Mouse (Mus musculus): ENCODE measurements around the gene Rexo2. TPM values are rescaled to one million over a fixed set of nuclear protein-coding genes. Genes with fewer than 3 reads are reported as not detected.

Rexo2 gene
- polyA plus RNA-seq, 1 experiment: 61.1 TPM

DNA sequence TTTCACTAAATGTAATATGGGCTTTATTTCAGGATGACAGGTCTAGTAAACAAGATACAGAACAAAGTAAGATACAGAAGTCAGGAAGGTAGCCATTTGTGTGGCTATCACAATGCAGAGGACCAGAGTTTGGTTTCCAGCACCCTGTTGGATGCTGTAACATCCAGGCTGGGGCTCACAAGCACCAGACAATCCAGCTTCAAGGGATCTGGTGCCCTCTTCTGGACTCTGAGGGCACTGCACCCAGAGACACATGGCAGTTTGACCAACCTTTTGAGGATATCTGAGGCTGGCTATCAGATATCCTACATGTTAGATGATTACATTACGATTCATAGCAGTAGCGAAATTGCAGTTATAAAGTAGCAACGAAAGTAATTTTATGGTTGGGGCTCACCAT lies 14.8 kb downstream of the Rexo2 start:
- Histone ChIP-seq H3K27me3 (ENCODE audit: control insufficient read depth, insufficient read depth, low read length, poor library complexity, severe bottlenecking) (no peaks in the 10 kb centered on the region), H3K36me3 (ENCODE audit: control insufficient read depth, insufficient read depth, low read length, poor library complexity, severe bottlenecking) (peaks cover 3% of the 10 kb centered on the region), H3K9me3 (replicated peaks; ENCODE audit: control insufficient read depth, insufficient read depth, low read length, poor library complexity, severe bottlenecking) (no peaks in the 10 kb centered on the region), H3K4me1 (ENCODE audit: control insufficient read depth, insufficient read depth, low read length) (no peaks in the 10 kb centered on the region), H3K9ac (ENCODE audit: low read depth, poor library complexity, severe bottlenecking) (no peak overlapping the region), H3K4me3 (ENCODE audit: low read depth, low read length) (no peak overlapping the region), H3K27ac (ENCODE audit: insufficient read depth, low read length) (no peak overlapping the region)
- TF ChIP-seq EP300 (IDR thresholded peaks at IDR 0.05; ENCODE audit: insufficient read depth, low read depth, low read length): no peak
- peak; percentile 85 for TF ChIP-seq CTCF (IDR thresholded peaks at IDR 0.05; ENCODE audit: low read depth, low read length)

DNA sequence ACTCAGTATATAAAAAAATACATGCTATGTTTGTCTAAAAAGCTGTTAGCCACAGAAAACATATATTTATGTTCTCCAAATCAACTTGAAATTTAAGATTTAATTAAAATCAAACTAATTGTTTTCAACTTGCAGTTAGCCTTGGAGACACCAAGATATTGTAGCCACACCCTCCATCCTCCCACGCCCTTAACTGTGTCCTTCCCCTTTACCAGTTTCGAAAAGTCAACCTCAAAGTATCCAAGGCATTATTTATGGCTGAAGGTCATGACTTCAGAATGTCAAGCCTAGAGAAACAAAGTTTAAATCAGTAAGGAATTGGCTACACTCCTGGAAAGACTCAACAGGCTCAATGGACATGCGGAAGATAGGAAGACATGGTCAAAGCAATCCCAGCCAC lies 18.9 kb downstream of the Rexo2 start:
- no peaks in the 10 kb centered on the region for H3K36me3 ChIP-seq (ENCODE audit: control insufficient read depth, insufficient read depth, low read length, poor library complexity, severe bottlenecking)
- no peak overlapping the region for H3K9ac ChIP-seq (ENCODE audit: low read depth, poor library complexity, severe bottlenecking)
- no peak for TF ChIP-seq POLR2A (IDR thresholded peaks at IDR 0.05; ENCODE audit: insufficient read depth, low read length)
- H3K27me3 ChIP-seq (ENCODE audit: control insufficient read depth, insufficient read depth, low read length, poor library complexity, severe bottlenecking): no peaks in the 10 kb centered on the region
- H3K4me3 ChIP-seq (ENCODE audit: low read depth, low read length): no peak overlapping the region
- no peaks in the 10 kb centered on the region for H3K4me1 ChIP-seq (ENCODE audit: control insufficient read depth, insufficient read depth, low read length)
- H3K9me3 ChIP-seq (replicated peaks; ENCODE audit: control insufficient read depth, insufficient read depth, low read length, poor library complexity, severe bottlenecking): no peaks in the 10 kb centered on the region
- no peak overlapping the region for H3K27ac ChIP-seq (ENCODE audit: insufficient read depth, low read length)

DNA sequence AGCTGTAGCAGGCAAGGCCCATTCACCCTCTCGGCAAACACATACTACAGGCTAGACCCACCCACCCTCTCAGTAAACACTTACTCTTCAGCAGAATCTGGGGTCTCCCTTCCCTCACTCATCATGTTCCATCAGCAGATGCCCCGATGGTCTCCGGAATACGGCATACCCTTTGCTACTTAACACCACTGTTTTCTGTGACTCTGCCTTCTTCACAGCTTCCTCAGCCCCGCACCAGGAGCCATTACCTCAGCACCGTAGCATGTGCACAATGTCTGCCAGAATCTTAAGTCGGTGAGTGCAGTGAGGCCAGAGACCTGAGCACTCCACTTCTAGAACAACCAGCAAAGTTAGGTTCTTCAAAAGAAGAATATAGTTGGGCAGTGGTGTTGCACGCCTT lies 19.7 kb downstream of the Rexo2 start:
- TF ChIP-seq POLR2A (IDR thresholded peaks at IDR 0.05; ENCODE audit: insufficient read depth, low read length): no peak
- TF ChIP-seq EP300 (IDR thresholded peaks at IDR 0.05; ENCODE audit: insufficient read depth, low read depth, low read length): no peak
- no peak for TF ChIP-seq CTCF (IDR thresholded peaks at IDR 0.05; ENCODE audit: low read depth, low read length)
- Histone ChIP-seq H3K4me1 (ENCODE audit: control insufficient read depth, insufficient read depth, low read length) (no peaks in the 10 kb centered on the region), H3K4me3 (ENCODE audit: low read depth, low read length) (no peak overlapping the region), H3K9ac (ENCODE audit: low read depth, poor library complexity, severe bottlenecking) (no peak overlapping the region), H3K27ac (ENCODE audit: insufficient read depth, low read length) (no peak overlapping the region), H3K9me3 (replicated peaks; ENCODE audit: control insufficient read depth, insufficient read depth, low read length, poor library complexity, severe bottlenecking) (no peaks in the 10 kb centered on the region), H3K27me3 (ENCODE audit: control insufficient read depth, insufficient read depth, low read length, poor library complexity, severe bottlenecking) (no peaks in the 10 kb centered on the region), H3K36me3 (ENCODE audit: control insufficient read depth, insufficient read depth, low read length, poor library complexity, severe bottlenecking) (no peaks in the 10 kb centered on the region)

DNA sequence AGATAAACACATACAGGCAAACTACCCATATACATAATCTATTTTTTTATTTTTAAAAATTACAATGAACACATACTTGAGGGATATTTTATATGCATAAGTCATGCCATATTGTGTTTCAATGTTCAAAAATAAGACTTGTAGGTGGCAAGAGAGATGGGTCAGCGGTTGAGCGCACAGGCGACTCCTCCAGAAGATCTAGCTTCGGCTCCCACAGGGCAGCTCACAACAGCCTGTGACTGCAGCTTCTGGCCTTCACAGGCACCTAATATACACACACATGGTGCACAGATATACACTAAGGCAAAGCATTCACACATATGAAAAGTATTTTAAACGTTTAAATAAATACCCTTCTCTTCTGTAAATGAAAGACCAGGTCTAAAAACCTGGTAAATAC lies 21.0 kb downstream of the Rexo2 start:
- Histone ChIP-seq H3K27me3 (ENCODE audit: control insufficient read depth, insufficient read depth, low read length, poor library complexity, severe bottlenecking) (no peaks in the 10 kb centered on the region), H3K4me3 (ENCODE audit: low read depth, low read length) (no peak overlapping the region), H3K9ac (ENCODE audit: low read depth, poor library complexity, severe bottlenecking) (no peak overlapping the region), H3K9me3 (replicated peaks; ENCODE audit: control insufficient read depth, insufficient read depth, low read length, poor library complexity, severe bottlenecking) (no peaks in the 10 kb centered on the region), H3K27ac (ENCODE audit: insufficient read depth, low read length) (no peak overlapping the region), H3K4me1 (ENCODE audit: control insufficient read depth, insufficient read depth, low read length) (no peaks in the 10 kb centered on the region), H3K36me3 (ENCODE audit: control insufficient read depth, insufficient read depth, low read length, poor library complexity, severe bottlenecking) (no peaks in the 10 kb centered on the region)
- TF ChIP-seq EP300 (IDR thresholded peaks at IDR 0.05; ENCODE audit: insufficient read depth, low read depth, low read length): no peak
- TF ChIP-seq POLR2A (IDR thresholded peaks at IDR 0.05; ENCODE audit: insufficient read depth, low read length): no peak
- no peak for TF ChIP-seq CTCF (IDR thresholded peaks at IDR 0.05; ENCODE audit: low read depth, low read length)

- Histone ChIP-seq H3K4me3 (ENCODE audit: low read depth, low read length) (no peak overlapping the region), H3K9me3 (replicated peaks; ENCODE audit: control insufficient read depth, insufficient read depth, low read length, poor library complexity, severe bottlenecking) (no peaks in the 10 kb centered on the region)
- TF ChIP-seq POLR2A (IDR thresholded peaks at IDR 0.05; ENCODE audit: insufficient read depth, low read length) (no peak), CTCF (IDR thresholded peaks at IDR 0.05; ENCODE audit: low read depth, low read length) (peak; percentile 32)
Measured at GRCm38 (mm10) chr9:48458879-48459278, 21.5 kb downstream of the Rexo2 start.

GRCm38 (mm10) chr9:48455961-48456360 lies 24.5 kb downstream of the Rexo2 start:
- no peaks in the 10 kb centered on the region for H3K4me1 ChIP-seq (ENCODE audit: control insufficient read depth, insufficient read depth, low read length)
- no peak for TF ChIP-seq EP300 (IDR thresholded peaks at IDR 0.05; ENCODE audit: insufficient read depth, low read depth, low read length)
- TF ChIP-seq POLR2A (IDR thresholded peaks at IDR 0.05; ENCODE audit: insufficient read depth, low read length): no peak
- TF ChIP-seq CTCF (IDR thresholded peaks at IDR 0.05; ENCODE audit: low read depth, low read length): no peak

More at GRCm38 (mm10) chr9:48458879-48459278, 21.5 kb downstream of the Rexo2 start:
- Histone ChIP-seq H3K27ac (ENCODE audit: insufficient read depth, low read length) (no peak overlapping the region), H3K36me3 (ENCODE audit: control insufficient read depth, insufficient read depth, low read length, poor library complexity, severe bottlenecking) (no peaks in the 10 kb centered on the region), H3K9ac (ENCODE audit: low read depth, poor library complexity, severe bottlenecking) (no peak overlapping the region), H3K27me3 (ENCODE audit: control insufficient read depth, insufficient read depth, low read length, poor library complexity, severe bottlenecking) (no peaks in the 10 kb centered on the region), H3K4me1 (ENCODE audit: control insufficient read depth, insufficient read depth, low read length) (no peaks in the 10 kb centered on the region)

More at GRCm38 (mm10) chr9:48455961-48456360, 24.5 kb downstream of the Rexo2 start:
- Histone ChIP-seq H3K9ac (ENCODE audit: low read depth, poor library complexity, severe bottlenecking) (no peak overlapping the region), H3K27ac (ENCODE audit: insufficient read depth, low read length) (no peak overlapping the region), H3K9me3 (replicated peaks; ENCODE audit: control insufficient read depth, insufficient read depth, low read length, poor library complexity, severe bottlenecking) (no peaks in the 10 kb centered on the region), H3K27me3 (ENCODE audit: control insufficient read depth, insufficient read depth, low read length, poor library complexity, severe bottlenecking) (no peaks in the 10 kb centered on the region), H3K4me3 (ENCODE audit: low read depth, low read length) (no peak overlapping the region), H3K36me3 (ENCODE audit: control insufficient read depth, insufficient read depth, low read length, poor library complexity, severe bottlenecking) (no peaks in the 10 kb centered on the region)

Data from ES-Bruce4 (cell line).